Mouse (Mus musculus): Measurements from ENCODE around the gene Cyp2j9. TPM values are rescaled to one million over a fixed set of nuclear protein-coding genes. Genes with fewer than 3 reads are reported as not detected.
A peak's percentile ranks its signal among the peaks of the same experiment; 100 is the strongest.

Cyp2j9 gene
- polyA plus RNA-seq, 1 experiment from 2014 or later = 8.9 TPM

- TF ChIP-seq CTCF (IDR thresholded peaks at IDR 0.05; ENCODE audit: low read depth) = no peak
- no peak overlapping the region for H3K4me3 ChIP-seq (replicated peaks; ENCODE audit: low read depth, low read length)
- no peak for ATAC-seq (replicated peaks; ENCODE audit: low FRiP score, low read depth)
- no peak overlapping the region for H3K4me2 ChIP-seq (ENCODE audit: low read length)
- no peak for DNase-seq (ENCODE audit: low spot score)
- H3K36me3 ChIP-seq (ENCODE audit: insufficient read depth, low read length) = no peaks in the 10 kb centered on the region
- no peaks in the 10 kb centered on the region for H3K27me3 ChIP-seq (ENCODE audit: insufficient read depth, low read length)
- H3K4me1 ChIP-seq (replicated peaks; ENCODE audit: insufficient read depth, low read length) = no peaks in the 10 kb centered on the region
- H3K9ac ChIP-seq (ENCODE audit: low read depth, low read length) = no peak overlapping the region
- 72% methylated on average over 1 of the region's 1 CpGs for WGBS
- no peaks in the 10 kb centered on the region for H3K9me3 ChIP-seq (replicated peaks; ENCODE audit: low read length)
- H3K27ac ChIP-seq = no peak overlapping the region
Measured at GRCm38 (mm10) chr4:96545976-96546375, 45.4 kb downstream of the Cyp2j9 start.

GRCm38 (mm10) chr4:96525772-96526171 lies 65.6 kb downstream of the Cyp2j9 start:
- no peaks in the 10 kb centered on the region for H3K4me1 ChIP-seq (replicated peaks; ENCODE audit: insufficient read depth, low read length)
- no peak overlapping the region for H3K4me3 ChIP-seq (replicated peaks; ENCODE audit: low read depth, low read length)
- H3K9ac ChIP-seq (ENCODE audit: low read depth, low read length) = no peak overlapping the region
- DNase-seq (ENCODE audit: low spot score) = peak; percentile 19
- no peaks in the 10 kb centered on the region for H3K9me3 ChIP-seq (replicated peaks; ENCODE audit: low read length)
- 5% methylated on average over 1 of the region's 1 CpGs for WGBS
- H3K27me3 ChIP-seq (ENCODE audit: insufficient read depth, low read length) = no peaks in the 10 kb centered on the region
- peak; percentile 59 for TF ChIP-seq CTCF (IDR thresholded peaks at IDR 0.05; ENCODE audit: low read depth)
- H3K36me3 ChIP-seq (ENCODE audit: insufficient read depth, low read length) = 0 out of 2 replicates have a peak, but pooled peaks cover 7% of the 10 kb centered on the region
- no peak overlapping the region for H3K4me2 ChIP-seq (ENCODE audit: low read length)
- no peak for ATAC-seq (replicated peaks; ENCODE audit: low FRiP score, low read depth)
- no peak overlapping the region for H3K27ac ChIP-seq

GRCm38 (mm10) chr4:96522256-96522655 lies 69.1 kb downstream of the Cyp2j9 start:
- TF ChIP-seq CTCF (IDR thresholded peaks at IDR 0.05; ENCODE audit: low read depth) = no peak
- H3K27me3 ChIP-seq (ENCODE audit: insufficient read depth, low read length) = no peaks in the 10 kb centered on the region
- H3K36me3 ChIP-seq (ENCODE audit: insufficient read depth, low read length) = 0 out of 2 replicates have a peak, but pooled peaks cover 7% of the 10 kb centered on the region
- no peak overlapping the region for H3K27ac ChIP-seq
- 69% methylated on average over 2 of the region's 2 CpGs for WGBS
- H3K4me3 ChIP-seq (replicated peaks; ENCODE audit: low read depth, low read length) = no peak overlapping the region
- DNase-seq (ENCODE audit: low spot score) (no peak), ATAC-seq (replicated peaks; ENCODE audit: low FRiP score, low read depth) (no peak)
- no peak overlapping the region for H3K9ac ChIP-seq (ENCODE audit: low read depth, low read length)
- no peak overlapping the region for H3K4me2 ChIP-seq (ENCODE audit: low read length)
- no peaks in the 10 kb centered on the region for H3K4me1 ChIP-seq (replicated peaks; ENCODE audit: insufficient read depth, low read length)
- H3K9me3 ChIP-seq (replicated peaks; ENCODE audit: low read length) = no peaks in the 10 kb centered on the region

Other genes starting within 250 kb of the Cyp2j9 start
- gene Cyp2j11, start 242.9 kb downstream of the Cyp2j9 start, polyA plus RNA-seq (2015; fragmentation: Nextera tagmentation; extraction: Ambion mirVana) = 17.1 and 19.2 TPM in 2 replicates
- gene Cyp2j8, start 84.2 kb downstream of the Cyp2j9 start, polyA plus RNA-seq (2015; fragmentation: Nextera tagmentation; extraction: Ambion mirVana) = 0.12 and 0.14 TPM in 2 replicates
- 32.5 and 33.4 TPM in 2 replicates for gene Cyp2j6, start 37.9 kb downstream of the Cyp2j9 start, polyA plus RNA-seq (2015; fragmentation: Nextera tagmentation; extraction: Ambion mirVana)
- gene Cyp2j5, start 72.6 kb upstream of the Cyp2j9 start, polyA plus RNA-seq (2015; fragmentation: Nextera tagmentation; extraction: Ambion mirVana) = 72.7 and 90.7 TPM in 2 replicates
- not detected in 2 replicates for gene Gm12695, start 193.6 kb upstream of the Cyp2j9 start, polyA plus RNA-seq (2015; fragmentation: Nextera tagmentation; extraction: Ambion mirVana)